Mouse (Mus musculus): ENCODE measurements at regions not wholly inside any gene's neighbourhood (a gene's known extent, or its start where the extent isn't known, plus 50 kb on each side); places are given as distances from the start of the nearest gene placed in this dataset.

DNA sequence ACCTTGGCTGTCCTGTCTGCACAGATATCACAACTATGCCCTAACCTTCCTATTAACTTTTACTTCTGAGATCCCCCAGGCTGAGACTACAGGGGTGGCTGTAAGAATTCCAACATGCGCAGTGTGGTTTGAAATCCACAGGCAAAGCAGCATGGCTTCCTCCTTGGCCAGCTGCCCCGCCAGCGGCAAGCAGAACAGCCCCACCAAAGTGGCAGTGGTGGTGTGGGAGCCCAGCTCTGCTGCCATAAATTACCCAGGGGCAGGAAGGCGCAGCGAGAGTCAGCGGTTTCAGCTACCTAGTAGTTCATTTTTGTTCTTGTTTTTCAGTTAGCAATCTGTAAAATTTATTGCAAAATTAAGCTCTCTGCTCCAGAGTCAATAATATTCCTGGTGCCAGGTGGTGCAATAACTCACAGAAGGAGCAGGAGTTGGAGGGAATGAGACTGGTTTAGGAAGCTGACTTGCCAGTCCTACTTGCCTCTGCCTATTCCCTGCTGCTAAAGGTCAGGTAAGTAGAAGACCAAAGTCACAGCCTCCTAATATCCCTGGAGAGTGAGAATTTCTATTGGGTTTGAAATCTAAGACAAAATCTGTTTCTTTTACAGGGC lies 98.0 kb downstream of the Bmp2 start:
- TF ChIP-seq CTCF (IDR thresholded peaks at IDR 0.05; ENCODE audit: low read depth, low read length), result no peak
- TF ChIP-seq POLR2A (IDR thresholded peaks at IDR 0.05; ENCODE audit: insufficient read depth, low read length), result no peak
- no peak for TF ChIP-seq EP300 (IDR thresholded peaks at IDR 0.05; ENCODE audit: insufficient read depth, low read depth, low read length)

All from ES-Bruce4 (cell line).